Mouse (Mus musculus) brain, embryonic 18.5 days (tissue): ENCODE results near the gene Kidins220.

Experiments
- DNase-seq: peaks from one replicate; pipeline ENCODE4 v3.0.0-alpha.2; 2012; ENCODE audit warnings: low read depth, low spot score

Kidins220 gene

GRCm38 (mm10) chr12:24962362-24962967 is 12.3 kb upstream of the Kidins220 start:
- DNase-seq = no peak

GRCm38 (mm10) chr12:24963393-24964022 is 11.2 kb upstream of the Kidins220 start:
- DNase-seq = no peak

DNA sequence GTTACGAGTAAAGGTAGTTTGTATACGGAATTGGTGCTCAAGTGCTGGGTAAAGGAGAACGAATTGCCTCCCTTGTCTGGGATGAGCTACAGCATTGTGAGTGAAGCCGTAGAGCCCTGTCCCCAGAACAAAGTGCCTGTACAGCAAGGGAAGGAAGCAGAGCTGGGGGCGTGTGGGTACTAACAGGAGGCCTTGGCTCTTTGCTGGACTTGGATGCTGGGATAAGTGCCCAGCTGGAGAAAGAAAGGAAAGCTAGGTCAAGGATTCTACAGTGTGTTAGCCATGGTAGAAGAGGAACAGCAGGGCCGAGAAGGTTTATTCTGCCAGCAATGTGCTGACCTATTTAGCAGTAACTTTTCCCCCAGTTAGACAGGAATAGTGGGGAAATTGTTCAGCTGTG is 9.3 kb upstream of the Kidins220 start:
- no peak for DNase-seq

DNA sequence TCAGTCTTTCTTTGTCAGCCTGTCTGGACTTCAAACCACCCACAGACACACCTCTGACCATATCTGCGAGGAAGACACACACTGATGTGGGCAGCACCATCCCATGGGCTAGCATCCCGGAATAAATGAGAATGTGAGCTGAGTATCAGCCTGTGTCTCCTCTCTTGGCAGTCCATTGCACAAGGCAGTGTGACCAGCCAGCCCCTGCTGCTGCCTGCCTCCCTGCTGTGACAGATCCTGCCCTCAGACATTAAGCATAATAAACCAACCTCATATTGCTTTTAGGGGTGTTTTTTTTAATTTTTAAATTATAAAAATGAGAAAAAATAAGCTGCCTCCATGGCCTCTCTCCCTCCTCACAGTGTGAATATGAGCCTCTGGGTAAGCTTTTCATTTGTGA is 8.7 kb upstream of the Kidins220 start:
- no peak for DNase-seq

DNA sequence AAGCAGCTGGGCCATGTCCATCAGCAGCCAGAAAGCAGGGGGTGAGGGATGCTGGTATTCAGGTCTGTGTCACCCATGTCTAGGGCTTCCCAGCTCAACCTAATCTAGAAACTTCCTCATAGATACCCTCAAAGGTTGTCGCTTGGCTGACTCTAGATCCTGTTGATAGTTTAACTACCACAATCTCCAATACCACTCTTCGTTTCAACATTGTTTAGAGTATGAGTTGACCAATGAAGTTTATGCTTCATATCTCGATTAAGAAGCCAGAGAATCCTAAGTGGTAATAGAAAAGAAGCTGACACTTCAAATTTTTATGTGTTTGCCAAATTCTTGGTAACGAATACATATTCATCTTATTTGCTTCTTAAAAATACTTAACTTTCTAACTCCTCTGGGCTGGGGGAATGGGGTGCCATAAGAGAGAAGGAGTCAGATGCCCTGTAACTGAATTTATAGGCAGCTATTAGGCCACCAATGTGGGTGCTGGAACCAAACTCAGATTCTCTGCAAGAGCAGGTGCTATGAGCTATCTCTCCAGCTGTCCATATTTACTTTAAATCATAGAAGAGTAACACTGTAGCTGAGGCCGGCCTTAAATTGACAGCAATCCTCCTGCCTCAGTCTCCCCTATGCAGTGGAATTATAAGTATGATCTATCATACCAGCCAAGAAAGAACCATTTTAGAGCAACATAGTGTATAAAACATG is 3.1 kb upstream of the Kidins220 start:
- no peak for DNase-seq

DNA sequence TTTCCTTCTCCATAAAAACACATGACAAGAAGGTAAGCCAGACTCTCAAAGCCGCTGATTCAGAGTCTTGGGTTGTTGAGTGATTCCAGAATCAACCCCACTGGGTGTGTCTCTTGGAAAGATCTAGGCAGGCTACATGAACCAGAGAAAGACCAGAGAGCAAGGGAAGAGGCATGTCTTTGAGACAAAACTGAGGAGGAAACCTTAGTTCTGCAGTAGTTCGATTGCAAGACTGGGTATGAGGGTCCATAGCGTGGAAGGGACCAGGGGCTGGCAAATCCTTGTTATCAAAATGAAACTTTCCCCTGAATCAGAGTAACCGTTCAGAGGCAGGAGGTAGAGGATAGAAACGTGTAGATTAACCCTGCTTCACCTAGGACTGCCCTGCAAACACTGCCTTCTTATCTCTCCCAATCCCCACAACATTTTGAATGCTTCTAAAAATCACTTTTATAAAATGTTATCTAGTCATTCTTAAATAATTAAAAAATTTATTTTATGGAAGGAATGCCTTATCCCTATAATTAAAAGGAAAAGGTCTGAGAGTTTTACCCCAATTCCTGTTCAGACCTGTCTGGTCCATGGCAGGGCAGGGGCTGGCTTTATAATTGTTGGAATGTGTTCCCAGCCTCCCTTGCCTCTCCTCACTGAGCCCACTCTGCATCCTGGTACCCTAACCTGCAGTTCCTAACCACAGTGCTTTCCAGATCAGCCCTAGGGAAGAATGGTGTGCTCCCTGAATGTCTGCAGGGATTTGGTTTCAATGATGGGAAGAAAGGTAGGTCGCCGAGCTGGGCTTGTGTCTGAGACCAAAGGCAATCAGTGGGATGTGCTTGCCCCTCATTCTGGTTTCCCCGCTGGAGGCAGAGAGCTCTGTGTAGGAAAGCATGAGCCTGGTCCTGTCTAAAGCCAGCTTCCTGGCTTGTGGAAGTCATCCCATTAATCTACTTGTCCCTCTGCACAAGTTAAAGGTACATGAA is 2.1 kb upstream of the Kidins220 start:
- DNase-seq = no peak

DNA sequence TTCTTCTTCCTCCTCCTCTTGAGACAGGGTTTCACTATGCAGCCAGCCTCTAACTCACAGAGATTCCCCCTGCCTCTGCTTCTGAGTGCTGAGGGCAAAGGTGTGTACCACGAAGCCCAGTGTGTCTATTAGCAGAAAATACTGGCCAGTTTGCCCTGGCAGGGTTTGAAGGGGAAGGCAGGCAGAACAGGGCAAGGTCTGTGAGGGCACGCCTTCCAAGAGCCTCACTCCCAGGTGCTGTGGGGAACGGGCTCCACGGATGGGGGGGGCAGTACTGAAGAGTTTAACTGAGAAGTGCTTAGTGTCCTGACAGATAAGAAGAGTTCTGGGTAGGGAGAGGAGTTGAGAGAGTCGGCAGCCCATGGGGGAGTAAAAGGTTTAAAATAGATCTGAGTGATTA is 1.1 kb upstream of the Kidins220 start:
- DNase-seq = no peak

- DNase-seq = peak; percentile 69
These were observed 499 bp downstream of the Kidins220 start for GRCm38 (mm10) chr12:24975115-24975733.

DNA sequence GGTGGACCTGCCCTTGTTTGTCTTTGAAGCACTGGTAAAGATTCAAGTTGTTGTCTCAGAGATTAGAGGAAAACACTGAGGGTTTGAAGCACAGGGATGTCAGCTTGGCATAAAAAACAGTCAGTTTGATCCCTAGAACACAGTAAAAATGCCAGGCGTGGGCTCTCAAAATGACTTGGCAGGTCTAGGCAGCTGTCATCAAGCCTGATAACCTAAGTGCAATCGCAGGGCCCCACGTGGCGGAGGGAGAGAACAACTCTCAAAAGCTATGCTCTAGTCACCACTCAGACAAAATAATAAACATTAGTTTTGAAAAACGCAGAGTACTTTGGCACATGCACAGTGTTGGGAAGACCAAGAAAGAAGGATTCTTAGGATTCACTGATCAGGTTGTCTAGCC is 10.5 kb downstream of the Kidins220 start:
- no peak for DNase-seq

DNA sequence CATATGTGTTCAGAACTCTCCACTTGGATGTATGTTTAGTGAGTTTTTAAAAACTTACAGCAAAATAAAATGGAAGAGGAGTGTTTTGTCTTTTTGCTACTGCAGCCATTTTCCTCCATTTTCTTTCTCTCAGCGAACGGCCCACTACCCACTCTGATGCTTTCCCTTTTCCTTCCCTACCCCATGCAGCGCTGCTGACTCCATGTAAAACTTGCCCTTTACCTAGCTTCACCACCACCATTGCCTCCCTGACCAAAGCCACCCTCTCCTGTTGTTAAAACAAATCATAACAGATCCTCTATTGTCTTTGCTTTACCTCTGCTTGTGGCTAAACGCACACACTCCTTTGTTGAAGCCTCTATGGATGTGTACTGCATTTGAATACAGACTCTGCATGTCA is 20.6 kb downstream of the Kidins220 start:
- DNase-seq = no peak

DNA sequence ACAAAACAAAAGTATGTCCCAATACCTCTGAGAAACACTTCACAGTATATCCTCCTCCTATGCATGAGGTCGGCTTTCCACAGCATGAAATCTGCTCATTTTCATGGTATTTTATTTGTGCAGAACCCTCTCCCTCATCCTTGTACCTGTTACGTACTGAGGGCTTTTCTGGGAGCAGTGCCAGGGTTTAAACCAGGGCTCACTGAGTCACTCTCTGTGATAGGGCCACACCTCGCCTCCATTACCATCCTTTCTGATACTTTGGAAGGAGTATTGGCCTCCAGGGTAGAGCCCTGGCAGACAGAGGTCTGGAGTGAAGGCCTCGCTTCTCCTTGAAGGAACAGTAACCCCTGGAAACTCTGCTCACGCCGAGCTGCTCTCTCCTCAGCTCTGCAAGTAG is 30.6 kb downstream of the Kidins220 start:
- no peak for DNase-seq

DNA sequence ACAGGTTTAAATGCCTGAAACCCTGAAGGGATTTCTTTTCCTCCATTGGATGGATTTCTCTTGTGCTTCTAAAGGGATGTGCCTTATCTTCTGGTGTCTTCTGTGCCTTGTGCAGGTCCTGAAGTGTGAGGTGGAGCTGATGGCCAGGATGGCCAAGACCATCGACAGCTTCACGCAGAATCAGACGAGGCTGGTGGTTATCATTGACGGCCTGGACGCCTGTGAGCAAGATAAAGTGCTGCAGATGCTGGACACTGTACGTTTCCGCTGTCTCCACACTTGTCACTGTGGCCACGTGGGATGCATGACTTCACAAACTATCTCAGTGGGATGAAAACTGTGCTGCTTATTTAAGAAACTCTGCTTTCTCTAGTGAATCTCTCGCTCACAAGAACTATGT is 35.2 kb downstream of the Kidins220 start:
- DNase-seq = no peak

DNA sequence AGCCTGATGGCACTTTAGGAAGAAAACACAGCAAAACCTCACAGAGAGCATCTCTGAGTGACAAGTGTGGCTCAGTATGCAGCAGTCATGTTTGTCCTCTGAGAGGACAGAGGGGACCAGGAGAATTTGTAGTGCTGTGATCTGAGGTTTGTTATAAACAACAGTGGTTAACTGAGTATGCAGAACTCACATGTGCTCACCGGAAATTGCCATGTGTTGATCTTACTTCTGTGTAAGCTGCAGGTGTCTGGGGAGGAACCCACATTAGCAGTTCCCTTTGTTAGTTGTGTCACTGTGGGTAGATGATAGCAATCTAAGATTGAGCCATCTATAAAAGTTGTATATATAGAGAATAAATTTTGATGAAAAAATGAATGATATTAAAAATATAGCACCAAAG is 35.7 kb downstream of the Kidins220 start:
- no peak for DNase-seq

DNA sequence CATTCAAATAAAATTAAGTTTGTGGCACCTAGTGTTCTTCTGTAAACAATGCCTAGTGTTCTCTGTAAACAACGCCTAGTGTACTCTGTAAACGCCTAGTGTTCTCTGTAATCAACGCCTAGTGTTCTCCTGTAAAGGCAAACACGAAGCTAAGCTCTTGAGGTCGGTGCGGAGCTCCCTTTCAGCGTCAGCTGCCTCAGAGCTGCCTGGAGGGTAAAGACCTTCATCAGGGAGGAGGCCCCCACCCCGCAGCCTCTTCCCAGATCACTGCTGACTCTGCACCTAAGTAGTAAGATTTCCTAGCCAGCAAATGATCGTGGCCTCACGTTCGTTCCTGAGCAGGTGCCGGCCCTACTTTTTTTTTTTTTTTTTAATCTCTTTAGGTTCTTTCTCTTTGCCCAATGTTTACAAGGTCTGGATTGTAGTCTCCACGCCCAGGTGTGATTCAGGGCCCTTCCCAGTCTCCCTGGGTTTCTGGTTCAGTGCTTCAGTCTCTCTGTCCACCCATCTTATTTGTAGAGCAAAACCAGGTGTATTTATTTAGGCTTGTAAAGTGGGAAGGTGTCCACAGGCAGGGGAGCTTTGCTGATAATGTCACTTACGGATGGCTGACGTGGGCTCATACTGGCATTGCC is 37.1 kb downstream of the Kidins220 start:
- no peak for DNase-seq

DNA sequence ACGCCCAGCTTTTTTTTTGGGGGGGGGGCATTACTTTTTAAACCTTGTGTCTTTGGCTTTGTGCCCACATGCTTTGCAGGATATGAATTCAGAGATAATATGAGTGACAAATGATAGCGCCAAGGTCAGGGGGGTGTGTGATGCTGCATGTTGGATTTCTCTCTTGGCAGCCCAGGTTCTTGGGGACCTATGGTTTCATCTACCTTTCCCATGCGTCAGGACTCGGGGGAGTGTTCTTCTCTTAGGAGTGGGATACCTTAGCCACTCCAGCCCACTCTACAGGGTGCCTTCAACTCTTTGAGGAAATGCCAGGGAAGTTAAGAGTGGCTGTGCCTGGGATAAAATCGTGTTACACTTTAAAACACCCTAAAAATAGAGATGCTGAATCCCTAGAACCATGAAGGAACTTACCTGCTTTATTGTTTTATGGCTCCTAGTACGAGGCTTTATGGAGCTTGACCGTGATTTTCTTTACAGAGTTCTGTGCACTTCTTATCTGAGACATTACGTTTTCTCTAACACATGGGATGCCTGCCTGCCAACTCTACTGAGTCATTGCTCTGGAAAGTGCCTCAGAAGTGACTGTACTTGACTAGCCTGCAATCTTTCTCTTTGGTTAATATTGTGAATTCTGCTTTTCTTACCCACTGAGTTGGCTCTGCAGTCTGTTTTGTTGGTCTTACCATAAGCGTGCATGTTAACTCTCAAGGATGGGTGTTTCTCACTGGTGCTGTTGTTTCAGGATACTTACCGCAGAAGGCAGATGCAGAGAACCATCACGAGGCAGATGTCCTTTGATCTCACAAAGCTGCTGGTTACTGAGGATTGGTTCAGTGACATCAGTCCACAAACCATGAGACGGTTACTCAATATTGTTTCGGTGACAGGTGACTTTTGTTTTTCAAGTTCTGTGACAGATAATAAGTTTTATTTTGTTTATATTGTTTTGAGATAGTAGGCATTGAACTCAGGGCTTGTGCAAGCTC is 38.1 kb downstream of the Kidins220 start:
- DNase-seq = no peak

- DNase-seq = no peak
These were observed 39.7 kb downstream of the Kidins220 start for GRCm38 (mm10) chr12:25014307-25014927.

DNA sequence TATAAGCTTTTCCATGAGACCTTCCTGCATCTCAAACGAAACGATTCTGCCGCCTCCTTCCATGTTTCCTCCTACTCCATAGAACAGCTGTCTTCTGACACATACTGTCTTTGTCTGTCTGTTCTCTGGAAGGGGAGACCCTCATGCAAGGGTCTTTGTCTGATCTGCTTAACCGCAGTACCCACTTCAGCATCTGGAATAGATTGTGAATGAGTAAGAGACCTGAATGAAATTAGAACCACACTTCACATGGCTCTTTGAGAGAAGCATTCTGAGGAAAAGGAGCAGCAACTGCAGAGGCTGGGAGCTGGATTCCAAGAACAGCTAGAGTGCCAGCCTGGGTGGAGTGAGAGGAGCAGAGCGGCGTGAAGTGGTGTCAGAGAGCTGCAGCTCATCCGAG is 40.2 kb downstream of the Kidins220 start:
- DNase-seq = no peak

- no peak for DNase-seq
These were observed 42.3 kb downstream of the Kidins220 start for GRCm38 (mm10) chr12:25016995-25017394.

DNA sequence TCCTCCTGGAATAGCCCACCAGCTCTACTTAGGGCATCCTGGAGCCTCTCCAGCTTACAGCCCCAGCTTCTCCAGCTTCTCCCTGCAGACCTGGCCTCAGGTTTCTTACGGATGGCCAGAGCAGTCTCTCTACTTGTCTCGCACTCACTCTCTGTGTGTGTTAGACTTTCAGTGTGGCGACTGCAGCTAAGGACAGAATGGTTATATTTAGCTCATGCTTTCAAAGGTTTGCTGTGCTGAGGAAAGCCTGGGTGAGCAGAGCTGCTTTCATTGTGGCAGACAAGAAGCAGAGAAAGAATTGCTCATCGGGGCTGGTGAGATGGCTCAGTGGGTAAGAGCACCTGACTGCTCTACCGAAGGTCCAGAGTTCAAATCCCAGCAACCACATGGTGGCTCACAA is 46.3 kb downstream of the Kidins220 start:
- DNase-seq = no peak
